Mouse (Mus musculus) CH12.LX (cell line): ENCODE measurements around the gene Car4.

Experiments used
- BHLHE40 ChIP-seq: IDR thresholded peaks from 2 replicates; pipeline ENCODE4 v1.6.1; 2011; ENCODE audit warnings: mild to moderate bottlenecking, low read depth, low read length, improper control_type of control experiment
- CHD1 ChIP-seq: IDR thresholded peaks from 2 replicates; pipeline ENCODE4 v1.6.1; 2012; ENCODE audit warnings: low read depth, low read length, improper control_type of control experiment, inconsistent platforms
- CTCF ChIP-seq, 2 experiments: IDR thresholded peaks in 1 of 2; conservative IDR thresholded peaks in 1 of 2; 2 replicates each; pipeline ENCODE4 v1.5.1; 2011 to 2012; ENCODE audit warnings: low read depth in 2 of 2, low read length in 2 of 2, improper control_type of control experiment in 1 of 2, inconsistent platforms in 1 of 2, mild to moderate bottlenecking in 1 of 2, moderate library complexity in 1 of 2
- GABPA ChIP-seq: IDR thresholded peaks from 2 replicates; pipeline ENCODE4 v1.6.1; 2012; ENCODE audit warnings: low read depth, low read length, improper control_type of control experiment, inconsistent platforms; ENCODE audit not compliant: insufficient replicate concordance
- KAT2A ChIP-seq: IDR thresholded peaks from 2 replicates; pipeline ENCODE4 v1.6.1; 2012; ENCODE audit warnings: low read length, improper control_type of control experiment, inconsistent platforms; ENCODE audit not compliant: insufficient replicate concordance
- POLR2A ChIP-seq: IDR thresholded peaks from 2 replicates; pipeline ENCODE4 v1.6.1; 2011; ENCODE audit warnings: low read depth, mild to moderate bottlenecking, improper control_type of control experiment, low read length
- POLR2AphosphoS2 ChIP-seq: IDR thresholded peaks from 2 replicates; pipeline ENCODE4 v1.6.1; 2011; ENCODE audit warnings: low read depth, low read length, improper control_type of control experiment
- UBTF ChIP-seq: IDR thresholded peaks from 2 replicates; pipeline ENCODE4 v1.6.1; 2012; ENCODE audit warnings: low read depth, mild to moderate bottlenecking, inconsistent platforms, low read length, improper control_type of control experiment, moderate library complexity

GRCm38 (mm10) chr11:84980697-84981096 is 23.1 kb downstream of the Car4 start:
- TF ChIP-seq CTCF (conservative IDR thresholded peaks at IDR 0.05 in 1 of 2, IDR thresholded peaks at IDR 0.05 in 1 of 2; ENCODE audit: low read depth in 2 of 2, low read length in 2 of 2) = no peak
- TF ChIP-seq CHD1 = no peak
- no peak for TF ChIP-seq GABPA
- TF ChIP-seq UBTF = no peak
- TF ChIP-seq POLR2AphosphoS2 = no peak
- no peak for TF ChIP-seq KAT2A
- no peak for TF ChIP-seq BHLHE40
- TF ChIP-seq POLR2A = no peak
